Mouse (Mus musculus): ENCODE measurements around the gene Usp40.

DNA sequence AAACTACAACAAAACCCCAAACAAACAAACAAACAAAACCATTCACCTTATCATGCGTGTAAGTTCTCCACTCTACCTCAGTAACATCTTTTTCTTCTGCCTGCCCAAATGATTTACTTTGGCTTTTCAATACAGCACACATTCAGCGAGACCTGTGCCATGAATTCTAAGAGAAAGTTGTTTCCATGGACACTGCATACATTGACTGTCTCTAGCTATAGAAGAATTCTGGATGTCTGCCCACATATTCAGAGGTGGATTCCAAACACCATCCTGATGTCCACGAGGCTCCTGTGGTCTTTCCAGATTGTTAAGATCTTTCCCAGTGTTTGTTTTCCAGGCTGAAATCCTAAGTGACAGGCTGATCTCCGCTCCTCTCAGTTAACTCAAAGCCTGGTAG, 26.1 kb downstream of the Usp40 start:
- no peak for TF ChIP-seq CTCF (IDR thresholded peaks at IDR 0.05)
- no peak for TF ChIP-seq EP300 (IDR thresholded peaks at IDR 0.05)

Data from lung, postnatal 0 days (tissue).